Mouse (Mus musculus): ENCODE results near the gene Gsta3.
"Not testable (repeated sequence)": the region's sequence is repeated elsewhere in the genome, so short reads cannot be mapped to it uniquely, and the experiment has no call there.

Gsta3 gene

DNA sequence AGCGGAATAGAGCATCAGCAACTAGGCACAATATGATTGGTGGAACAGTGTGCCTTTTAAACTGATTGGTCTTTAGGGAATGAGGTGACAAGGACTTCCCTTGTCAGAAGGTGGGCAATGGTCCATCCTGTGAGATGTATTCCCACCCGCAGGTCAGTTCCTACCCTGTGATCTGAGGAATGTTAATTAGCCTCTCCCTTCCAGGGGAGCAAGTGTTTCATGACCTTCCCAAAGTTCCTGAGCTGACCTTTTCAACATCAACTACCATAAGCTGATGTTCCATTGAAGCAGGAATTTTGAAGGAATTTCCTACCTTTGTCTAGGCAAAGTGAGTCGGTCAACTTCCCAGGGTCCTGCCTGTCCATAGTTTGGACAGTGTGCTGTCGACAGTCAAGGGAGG is 13.5 kb downstream of the Gsta3 start:
- DNase-seq: peak; percentile 13

- DNase-seq: peak; percentile 17
Observed at GRCm38 (mm10) chr1:21255625-21256345, 15.4 kb downstream of the Gsta3 start.

DNA sequence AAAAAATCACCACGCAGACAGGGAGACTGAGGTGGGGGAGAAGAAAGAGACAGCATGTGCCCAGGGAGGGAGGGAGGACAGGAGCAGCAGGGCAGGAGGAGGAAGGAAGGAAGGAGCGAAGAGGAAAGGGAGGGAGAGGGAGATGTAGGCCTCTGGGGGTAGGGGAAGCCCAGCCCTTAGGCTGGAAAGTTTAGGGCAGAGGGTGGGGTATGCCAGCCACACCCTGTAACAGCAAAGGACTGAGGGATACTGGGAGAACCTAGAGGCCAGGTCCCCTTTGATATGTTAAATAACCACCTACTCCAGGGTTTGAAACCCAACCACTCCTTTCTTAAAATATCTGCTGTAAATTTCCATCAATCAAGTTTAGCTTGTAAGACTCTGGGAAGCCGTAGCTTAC is 16.0 kb downstream of the Gsta3 start:
- DNase-seq: peak; percentile 69

- DNase-seq: peak; percentile 17
Observed at GRCm38 (mm10) chr1:21256871-21257270, 16.5 kb downstream of the Gsta3 start.

DNA sequence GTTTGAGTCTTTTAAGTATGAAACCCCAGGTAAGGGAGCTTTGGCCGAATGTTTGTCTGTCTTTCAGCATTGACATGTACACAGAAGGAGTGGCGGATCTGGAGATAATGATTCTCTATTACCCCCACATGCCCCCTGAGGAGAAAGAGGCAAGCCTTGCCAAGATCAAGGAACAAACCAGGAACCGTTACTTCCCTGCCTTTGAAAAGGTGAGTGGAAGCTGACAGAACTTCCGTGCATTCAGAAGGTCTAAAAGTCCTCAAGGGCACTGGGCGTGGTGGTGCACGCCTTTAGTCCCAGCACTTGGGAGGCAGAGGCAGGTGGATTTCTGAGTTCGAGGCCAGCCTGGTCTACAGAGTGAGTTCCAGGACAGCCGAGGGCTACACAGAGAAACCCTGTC is 19.6 kb downstream of the Gsta3 start:
- peak; percentile 67 for DNase-seq

GRCm38 (mm10) chr1:21262401-21262800 is 22.0 kb downstream of the Gsta3 start:
- DNase-seq: peak; percentile 53

DNA sequence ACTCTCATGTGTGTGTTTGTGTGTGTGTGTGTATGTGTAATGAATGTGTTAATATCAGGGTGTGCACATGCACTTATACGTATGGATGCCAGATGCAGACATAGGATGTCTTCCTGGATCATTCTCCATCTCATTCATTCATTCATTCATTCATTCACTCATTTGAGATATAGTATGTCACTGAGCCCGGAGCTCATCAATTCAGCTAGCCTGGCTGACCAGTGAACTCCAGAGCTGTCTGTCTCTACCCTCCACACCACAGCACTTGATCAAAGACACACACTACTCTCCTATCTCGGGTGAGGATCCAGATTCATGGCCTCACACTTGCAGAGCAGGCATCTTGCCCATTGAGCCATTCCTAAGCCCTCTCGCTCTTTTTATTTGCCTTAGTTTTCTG is 23.6 kb downstream of the Gsta3 start:
- peak; percentile 70 for DNase-seq

DNA sequence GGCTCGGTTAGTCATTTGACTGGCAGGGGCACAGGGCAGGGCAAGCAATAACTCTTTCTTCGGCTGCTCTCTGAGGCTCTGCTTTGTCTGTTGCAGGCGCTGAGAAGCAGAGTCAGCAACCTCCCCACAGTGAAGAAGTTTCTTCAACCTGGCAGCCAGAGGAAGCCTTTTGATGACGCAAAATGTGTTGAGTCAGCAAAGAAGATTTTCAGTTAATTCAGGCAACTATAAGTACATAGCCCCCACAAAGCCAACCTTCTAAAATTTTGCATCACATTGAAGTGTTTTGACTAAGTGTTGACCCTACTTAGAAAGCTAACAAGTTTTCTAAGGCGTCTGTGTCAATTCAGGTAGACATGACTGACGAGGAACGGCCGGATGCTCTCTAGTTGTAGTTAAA is 24.4 kb downstream of the Gsta3 start:
- DNase-seq: peak; percentile 22

DNA sequence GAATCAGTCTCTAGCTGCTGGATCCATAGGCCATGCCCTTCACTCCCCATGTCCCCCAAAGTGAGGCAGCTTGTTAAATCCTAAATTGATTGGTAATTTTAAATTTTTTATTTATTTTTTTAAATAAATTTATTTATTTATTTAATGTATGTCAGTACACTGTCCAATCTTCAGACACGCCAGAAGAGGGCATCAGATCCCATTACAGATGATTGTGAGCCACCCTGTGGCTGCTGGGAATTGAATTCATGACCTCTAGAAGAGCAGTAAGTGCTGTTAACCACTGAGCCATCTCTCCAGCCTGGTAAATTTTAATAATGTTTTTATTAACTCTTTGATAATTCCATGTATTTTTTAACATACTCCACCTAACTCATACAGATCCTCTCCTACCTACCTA is 26.4 kb downstream of the Gsta3 start:
- DNase-seq: peak; percentile 7

DNA sequence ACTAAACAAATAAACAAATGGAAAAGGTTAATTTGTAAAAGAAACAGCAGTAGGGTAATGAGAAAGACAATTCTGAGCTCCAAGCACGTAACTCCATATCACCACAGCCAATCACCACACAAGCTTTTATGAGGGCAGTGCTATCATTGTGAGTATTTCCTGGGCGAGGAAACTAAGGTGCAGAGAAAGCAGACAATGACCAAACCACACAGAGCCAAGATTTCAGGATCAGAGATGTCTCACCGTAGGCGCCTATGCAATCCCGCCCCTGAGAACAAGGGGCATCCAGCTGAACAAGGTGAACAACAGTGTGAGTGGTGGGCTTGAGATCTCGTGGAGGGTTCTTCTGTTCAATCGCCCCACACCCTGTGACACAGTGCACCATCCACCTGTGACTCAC is 27.1 kb downstream of the Gsta3 start:
- peak; percentile 68 for DNase-seq

DNA sequence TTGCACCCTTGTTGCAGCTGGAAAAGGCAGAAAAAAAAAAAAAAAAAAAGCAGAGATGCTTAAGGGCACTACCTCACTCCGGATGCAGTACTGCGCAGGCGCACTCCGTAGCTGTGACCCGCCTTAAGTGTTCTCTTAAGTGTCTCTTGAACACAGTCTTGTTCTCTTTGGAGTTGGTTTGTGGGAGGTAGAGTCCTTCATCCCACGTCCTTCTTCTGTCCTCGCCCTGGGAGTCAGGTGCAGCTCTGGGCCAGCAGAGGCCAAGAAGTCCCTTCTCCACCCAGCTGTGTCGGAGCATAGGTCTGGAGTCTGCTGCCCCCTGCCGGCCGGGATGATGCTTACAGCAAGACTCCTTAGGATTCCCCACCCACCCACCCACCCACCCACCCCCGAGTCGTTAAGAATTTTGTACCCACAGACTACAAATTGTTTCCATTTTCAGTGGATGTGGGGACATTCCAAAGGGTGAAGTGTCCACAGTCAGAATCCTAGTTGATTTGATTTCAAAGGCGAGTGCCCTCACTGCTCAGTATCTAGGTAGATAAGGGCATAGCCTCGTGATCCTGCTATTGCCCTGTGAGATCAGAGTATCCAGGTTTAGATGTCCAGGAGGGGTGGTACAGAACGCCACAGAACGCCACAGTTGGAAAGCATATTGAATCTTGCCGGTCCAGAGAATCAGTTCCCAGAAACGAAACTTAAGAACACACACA is 31.1 kb downstream of the Gsta3 start:
- peak; percentile 95 for DNase-seq

- DNase-seq: peak; percentile 94
Observed at GRCm38 (mm10) chr1:21272056-21272431, 31.7 kb downstream of the Gsta3 start.

- peak; percentile 89 for DNase-seq
Observed at GRCm38 (mm10) chr1:21273091-21273490, 32.7 kb downstream of the Gsta3 start.

GRCm38 (mm10) chr1:21274437-21275040 is 34.1 kb downstream of the Gsta3 start:
- peak; percentile 90 for DNase-seq

GRCm38 (mm10) chr1:21275366-21275765 is 35.0 kb downstream of the Gsta3 start:
- DNase-seq: peak; percentile 77

GRCm38 (mm10) chr1:21276158-21276557 is 35.8 kb downstream of the Gsta3 start:
- DNase-seq: not testable (repeated sequence)

GRCm38 (mm10) chr1:21280306-21280705 is 39.9 kb downstream of the Gsta3 start:
- peak; percentile 84 for DNase-seq

DNA sequence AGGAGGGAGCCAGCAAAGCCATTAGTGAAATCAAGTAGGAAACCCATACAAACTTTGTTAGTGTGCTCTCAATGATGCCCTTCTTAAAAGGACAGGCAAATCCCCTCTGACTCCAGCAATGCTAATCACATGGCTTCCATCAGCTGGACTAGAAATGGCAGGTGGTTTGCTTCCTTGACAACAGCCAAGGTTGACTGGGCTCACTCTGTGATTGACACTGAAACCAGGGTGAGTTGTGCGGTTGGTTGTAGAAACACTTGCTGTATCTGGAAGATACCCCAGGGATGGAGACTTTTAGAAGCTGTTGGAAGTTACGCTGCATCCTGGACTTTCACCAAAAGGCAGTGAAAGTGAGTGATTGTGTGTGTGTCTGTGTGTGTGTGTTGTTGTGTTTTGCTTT is 44.3 kb downstream of the Gsta3 start:
- DNase-seq: peak; percentile 56

GRCm38 (mm10) chr1:21291394-21291793 is 51.0 kb downstream of the Gsta3 start:
- DNase-seq: peak; percentile 1

- DNase-seq: peak; percentile 61
Observed at GRCm38 (mm10) chr1:21292590-21292989, 52.2 kb downstream of the Gsta3 start.

DNA sequence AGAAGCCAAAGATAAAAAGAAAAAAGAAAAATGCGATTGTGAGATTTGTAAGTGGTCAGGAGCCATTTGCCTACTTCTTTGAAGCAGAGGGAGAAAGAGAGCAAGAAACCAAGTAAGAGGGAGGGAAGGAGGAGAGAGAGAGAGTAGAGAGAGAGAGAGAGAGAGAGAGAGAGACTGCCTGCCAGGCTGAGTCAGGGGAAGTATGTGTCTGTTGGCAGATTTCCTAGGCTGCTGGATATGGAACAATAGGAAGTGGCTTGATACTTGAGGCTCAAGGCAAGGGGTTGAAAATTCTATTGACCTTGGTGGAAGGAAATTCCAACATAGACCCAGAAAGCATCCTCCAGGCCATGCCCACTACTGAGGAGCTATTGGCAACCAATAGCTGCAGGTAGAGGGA is 55.8 kb downstream of the Gsta3 start:
- DNase-seq: peak; percentile 59

GRCm38 (mm10) chr1:21298114-21298513 is 57.7 kb downstream of the Gsta3 start:
- peak; percentile 90 for DNase-seq

DNA sequence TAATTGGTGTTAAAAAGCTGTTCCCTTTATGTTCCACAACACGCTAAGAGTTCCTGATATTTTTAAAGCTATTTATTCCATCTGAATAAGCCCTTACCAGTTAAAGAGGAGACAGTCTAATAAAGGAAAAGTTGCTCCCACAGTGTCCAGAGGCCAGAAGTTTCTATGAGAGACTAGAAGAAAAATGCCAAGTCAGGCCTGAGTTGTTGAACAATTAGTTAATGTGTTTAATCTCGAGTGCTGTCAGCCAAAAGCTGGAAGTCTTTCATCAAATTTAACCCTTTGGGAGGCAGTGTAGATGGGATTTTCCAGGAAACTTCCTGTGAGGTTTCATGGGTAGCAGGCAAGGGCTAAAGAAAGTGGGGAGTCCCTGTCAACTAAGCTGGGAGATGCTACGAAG is 59.4 kb downstream of the Gsta3 start:
- peak; percentile 37 for DNase-seq

- DNase-seq: peak; percentile 78
Observed at GRCm38 (mm10) chr1:21301686-21302085, 61.3 kb downstream of the Gsta3 start.
